Mouse (Mus musculus): ENCODE data around the gene Nxf1.
A peak's percentile ranks its signal among the peaks of the same experiment; 100 is the strongest.
"Not testable (repeated sequence)": the region's sequence is repeated elsewhere in the genome, so short reads cannot be mapped to it uniquely, and the experiment has no call there.

Gene Nxf1

DNA sequence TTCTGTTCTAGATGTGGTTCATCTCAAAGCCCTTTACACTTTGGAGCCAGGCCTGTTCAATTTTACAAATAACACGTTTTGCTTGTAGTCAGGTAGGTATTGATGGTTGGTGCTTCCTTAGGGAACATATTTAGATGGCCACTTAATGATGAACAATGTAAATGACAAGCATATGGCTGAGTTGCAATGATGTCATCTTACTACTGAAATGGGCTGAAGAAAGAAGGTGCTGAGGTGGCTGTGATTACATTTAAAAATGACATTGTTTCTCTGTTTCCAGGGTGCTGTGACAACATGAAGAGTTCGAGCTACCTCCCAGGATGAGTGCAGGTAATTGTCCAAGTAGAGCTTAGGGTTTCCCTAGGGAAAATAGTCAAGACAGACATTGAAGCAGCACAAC is 32.5 kb upstream of the Nxf1 start:
- DNase-seq (ENCODE audit: low read depth, low spot score) = no peak

GRCm38 (mm10) chr19:8725081-8725613 is 31.7 kb upstream of the Nxf1 start:
- no peak for DNase-seq (ENCODE audit: low read depth, low spot score)

DNA sequence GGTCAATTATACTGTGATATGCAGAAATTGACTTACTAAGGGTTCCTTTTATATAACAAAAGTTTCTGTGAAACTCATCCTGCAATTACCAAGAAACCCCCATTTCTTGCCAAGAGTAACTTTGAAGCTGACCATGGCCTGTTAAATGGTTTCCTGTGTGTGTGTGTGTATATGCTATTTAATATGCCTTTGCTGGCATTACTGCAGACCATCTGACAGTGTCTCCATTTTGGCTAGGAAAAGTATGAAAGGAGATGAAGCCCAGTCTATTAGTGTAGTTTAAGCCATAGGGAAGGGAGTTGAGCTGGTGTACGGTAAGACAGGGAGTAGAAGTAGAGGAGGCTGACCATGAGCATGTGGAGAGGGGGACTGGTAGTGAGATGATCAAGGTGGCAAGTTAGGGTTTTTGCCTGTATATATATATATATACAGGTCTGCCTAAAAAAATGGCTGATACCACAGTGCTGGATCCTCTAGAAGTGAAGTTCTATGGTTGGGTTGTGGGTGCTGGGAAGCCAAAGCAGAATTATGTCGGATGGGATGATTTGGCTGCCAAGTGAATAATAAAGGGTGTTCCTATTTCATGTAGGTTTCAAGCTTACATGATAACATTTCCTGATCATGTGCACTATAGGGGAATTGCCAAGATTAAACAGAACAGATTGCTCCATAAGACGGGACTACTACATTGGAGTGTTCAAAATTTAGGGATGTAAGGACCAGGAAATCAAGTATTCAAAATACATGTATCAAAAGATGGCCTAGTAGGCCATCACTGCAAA is 30.1 kb upstream of the Nxf1 start:
- DNase-seq (ENCODE audit: low read depth, low spot score) = no peak

DNA sequence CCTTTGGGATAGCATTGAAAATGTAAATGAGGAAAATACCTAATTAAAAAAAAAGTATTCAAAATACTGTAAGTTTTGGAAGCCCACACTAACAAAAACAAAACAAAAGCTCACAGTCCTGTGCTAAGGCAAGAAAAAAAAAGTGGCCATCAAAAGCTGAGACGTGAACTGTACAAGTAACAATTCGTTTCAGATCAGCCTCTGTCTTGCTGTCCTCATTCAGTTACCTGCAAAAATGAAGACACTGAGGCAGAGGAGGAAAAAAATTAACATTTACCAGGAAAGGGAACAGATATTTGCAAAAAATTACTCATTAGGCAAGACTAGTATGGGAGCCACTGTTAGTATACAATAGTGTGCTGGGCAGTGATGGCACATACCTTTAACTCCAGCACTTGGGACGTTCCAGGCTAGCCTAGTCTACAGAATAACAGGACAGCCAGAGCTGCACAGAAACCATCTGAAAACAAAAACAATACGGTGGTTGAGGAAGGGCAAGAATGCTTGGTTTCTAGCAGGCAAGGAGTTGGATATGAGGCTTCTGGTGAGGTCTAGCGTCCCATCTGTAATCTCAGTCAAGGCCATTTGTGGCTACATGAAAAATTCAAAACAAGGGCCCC is 29.3 kb upstream of the Nxf1 start:
- no peak for DNase-seq (ENCODE audit: low read depth, low spot score)

DNA sequence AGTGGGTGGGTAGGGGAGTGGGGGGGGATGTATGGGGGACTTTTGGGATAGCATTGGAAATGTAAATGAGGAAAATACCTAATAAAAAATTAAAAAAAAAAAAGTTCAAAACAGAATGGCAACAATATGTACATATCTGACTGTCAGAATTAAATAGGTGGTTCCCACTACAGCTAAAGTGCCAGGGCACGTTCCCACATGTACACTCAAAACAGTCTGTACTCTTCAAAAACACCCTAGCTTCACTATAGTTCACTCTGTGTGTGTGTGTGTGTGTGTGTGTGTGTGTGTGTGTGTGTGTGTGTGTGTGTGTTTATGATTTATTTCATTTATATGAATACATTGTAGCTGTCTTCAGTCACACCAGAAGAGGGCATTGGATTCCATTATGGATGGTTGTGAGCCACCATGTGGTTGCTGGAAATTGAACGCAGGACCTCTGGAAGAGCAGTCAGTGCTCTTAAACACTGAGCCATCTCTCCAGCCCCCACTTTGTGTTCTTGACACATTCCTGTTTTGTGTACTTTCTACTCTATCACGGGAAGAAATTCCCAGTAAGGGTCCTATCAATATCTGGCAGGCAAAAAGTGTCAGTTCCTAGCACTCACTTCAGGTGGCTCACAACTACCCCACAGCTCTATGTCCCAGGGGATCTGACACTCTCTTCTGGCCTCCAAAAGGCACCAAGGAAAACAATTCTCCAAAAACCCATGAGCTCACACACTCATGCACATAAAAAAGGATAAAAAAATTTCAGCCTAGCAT is 28.4 kb upstream of the Nxf1 start:
- DNase-seq (ENCODE audit: low read depth, low spot score) = not testable (repeated sequence)

DNA sequence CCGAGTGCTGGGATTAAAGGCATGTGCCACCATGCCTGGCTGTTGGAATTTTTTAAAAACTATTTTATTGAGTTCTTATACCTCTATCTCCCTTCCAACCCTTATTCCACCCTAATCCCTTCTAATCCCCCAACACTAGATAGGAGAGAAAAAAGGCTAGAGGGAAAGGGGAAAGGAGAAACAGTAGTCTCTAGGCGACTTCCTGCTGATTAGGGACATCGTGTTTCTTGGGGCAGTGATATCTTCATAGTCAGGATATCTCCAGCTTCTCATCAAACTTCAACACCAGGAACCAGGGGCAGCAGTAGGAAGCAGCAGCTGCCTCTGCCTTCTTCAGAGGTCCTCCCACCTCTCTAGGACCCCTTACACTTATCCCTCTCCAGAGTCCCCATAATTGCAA is 22.5 kb upstream of the Nxf1 start:
- DNase-seq (ENCODE audit: low read depth, low spot score) = no peak

GRCm38 (mm10) chr19:8735389-8736159 is 21.3 kb upstream of the Nxf1 start, which contains the start of gene Wdr74:
TSS of gene Wdr74 (plus strand) at chr19:8735827.
- peak; percentile 80 for DNase-seq (ENCODE audit: low read depth, low spot score)

DNA sequence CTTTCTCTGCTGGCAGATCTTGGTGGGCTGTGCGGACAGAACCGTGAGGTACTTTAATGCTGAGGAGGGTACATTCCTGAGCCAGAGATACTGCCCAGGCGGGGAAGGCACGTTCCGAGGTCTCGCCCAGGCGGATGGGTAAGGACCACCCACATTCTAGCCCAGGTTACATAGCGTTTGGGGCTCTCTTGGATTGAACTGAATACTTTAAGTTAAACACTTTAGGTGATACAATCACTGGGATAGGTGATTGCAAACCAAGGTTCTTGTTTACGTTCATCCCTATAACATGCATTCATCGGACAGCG is 20.8 kb upstream of the Nxf1 start:
- no peak for DNase-seq (ENCODE audit: low read depth, low spot score)

- no peak for DNase-seq (ENCODE audit: low read depth, low spot score)
These were observed 18.0 kb upstream of the Nxf1 start for GRCm38 (mm10) chr19:8738911-8739310.

DNA sequence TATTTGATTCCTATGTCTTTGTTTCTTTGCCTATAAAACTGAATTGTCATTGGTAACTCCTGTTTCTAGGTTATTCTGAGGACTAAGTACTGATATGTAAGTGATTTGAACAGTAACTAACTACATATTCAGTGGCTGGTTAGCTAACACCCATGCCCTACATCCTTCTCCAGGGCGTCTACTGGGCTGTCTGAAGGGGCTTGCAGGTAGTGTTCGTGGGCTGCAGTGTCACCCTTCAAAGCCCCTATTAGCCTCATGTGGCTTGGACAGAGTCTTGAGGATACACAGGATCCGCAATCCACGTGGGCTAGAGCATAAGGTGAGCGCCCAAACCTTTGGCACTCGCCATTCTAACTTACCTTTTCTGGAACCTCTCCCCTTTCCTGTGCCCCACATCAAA is 17.2 kb upstream of the Nxf1 start:
- DNase-seq (ENCODE audit: low read depth, low spot score) = no peak

GRCm38 (mm10) chr19:8740603-8741002 is 16.3 kb upstream of the Nxf1 start, which contains the start of gene 1700092M07Rik:
TSS of gene 1700092M07Rik (plus strand) at chr19:8740718.
- DNase-seq (ENCODE audit: low read depth, low spot score) = no peak

DNA sequence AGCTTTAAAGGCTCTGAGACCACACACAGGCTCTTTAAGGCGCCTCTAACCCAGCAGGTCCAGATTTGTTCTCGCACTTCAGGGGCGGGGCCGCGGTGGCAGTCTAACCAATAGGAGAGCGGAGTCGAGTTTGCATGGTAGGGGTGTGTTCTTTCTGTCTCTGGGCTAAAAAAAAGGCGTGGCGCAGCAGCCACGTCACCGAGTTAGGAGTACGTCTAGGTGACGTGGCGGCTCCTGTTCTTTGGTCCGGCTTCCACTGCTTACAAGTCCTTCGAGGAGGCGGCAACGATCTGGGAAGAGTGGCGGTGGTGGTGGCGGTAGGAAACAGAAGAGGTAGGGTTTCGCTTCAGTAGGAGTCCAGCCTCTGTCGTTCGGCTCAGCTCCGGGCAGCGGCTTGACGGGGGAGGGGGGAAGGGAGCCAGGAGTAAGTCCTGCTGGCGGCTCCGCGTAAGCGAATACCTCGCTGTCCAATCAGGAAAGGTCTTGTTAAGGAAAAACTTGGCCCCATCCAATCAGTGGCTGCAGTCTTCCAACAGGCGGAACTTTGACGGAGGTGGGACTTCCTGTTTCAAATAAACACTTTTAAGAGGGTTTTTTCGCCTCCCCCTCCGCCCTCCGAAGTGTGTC is 15.5 kb upstream of the Nxf1 start, which contains the start of gene Stx5a:
TSS of gene Stx5a (plus strand) at position 171 of the 627 bp plus-strand sequence.
- DNase-seq (ENCODE audit: low read depth, low spot score) = peak; percentile 97

GRCm38 (mm10) chr19:8742176-8742575 is 14.7 kb upstream of the Nxf1 start:
- no peak for DNase-seq (ENCODE audit: low read depth, low spot score)

DNA sequence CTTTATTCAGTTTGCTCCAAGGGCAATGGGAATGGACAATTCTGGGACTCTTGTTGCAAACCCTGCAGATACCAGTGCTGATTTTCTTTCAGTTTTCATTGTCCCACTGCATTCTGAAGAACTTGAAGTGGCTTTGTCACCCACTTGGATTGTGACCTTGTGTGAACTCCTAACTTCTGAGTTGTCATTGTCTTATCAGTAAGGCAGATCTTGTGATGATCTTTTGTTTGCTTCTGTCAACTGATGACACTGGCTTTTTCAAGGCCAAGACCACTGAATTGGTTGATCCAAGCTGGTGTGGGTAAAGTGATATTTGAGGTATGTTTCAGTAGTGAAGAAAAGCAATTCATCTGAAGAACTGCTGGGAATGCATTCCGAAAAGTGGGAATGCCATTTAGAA is 11.5 kb upstream of the Nxf1 start:
- DNase-seq (ENCODE audit: low read depth, low spot score) = no peak

DNA sequence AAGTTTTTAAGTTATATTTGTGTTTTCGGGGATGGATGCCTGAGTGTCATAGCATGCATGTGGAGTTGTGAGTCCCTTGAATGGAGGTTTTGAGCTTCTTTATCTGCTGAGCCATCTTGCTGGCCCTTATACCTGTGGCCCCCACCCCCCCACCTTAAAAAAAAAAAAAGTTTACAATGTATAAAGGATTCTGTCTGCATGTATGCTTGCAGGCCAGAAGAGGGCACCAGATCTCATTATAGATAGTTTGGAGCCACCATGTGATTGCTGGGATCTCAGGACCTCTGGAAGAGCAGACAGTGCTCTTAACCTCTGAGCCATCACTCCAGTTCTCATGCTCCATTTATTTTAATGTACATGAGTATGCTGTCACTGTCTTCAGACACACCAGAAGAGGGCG is 9.5 kb upstream of the Nxf1 start:
- no peak for DNase-seq (ENCODE audit: low read depth, low spot score)

- no peak for DNase-seq (ENCODE audit: low read depth, low spot score)
These were observed 1.2 kb upstream of the Nxf1 start for GRCm38 (mm10) chr19:8755652-8756051.

GRCm38 (mm10) chr19:8757471-8757998 is 662 bp downstream of the Nxf1 start:
- no peak for DNase-seq (ENCODE audit: low read depth, low spot score)

DNA sequence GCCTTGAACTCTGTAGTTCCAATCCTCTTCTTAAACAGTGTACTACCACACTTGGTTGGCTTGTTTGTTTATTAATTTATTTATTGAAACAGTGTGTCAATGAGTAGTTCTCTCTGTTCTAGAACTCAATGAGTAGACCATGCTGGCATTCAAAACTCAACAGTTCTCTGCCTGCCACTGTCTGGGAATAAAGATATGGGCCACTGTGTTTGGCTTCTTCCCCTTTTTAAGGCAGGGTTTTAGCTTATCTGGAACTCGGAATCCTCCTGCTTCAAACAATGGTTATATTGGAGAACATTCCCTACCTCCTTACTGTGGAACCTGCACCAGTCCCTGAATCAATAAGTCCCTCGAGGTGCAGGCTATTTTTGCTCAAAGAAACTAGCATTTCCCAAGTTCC is 2.0 kb downstream of the Nxf1 start:
- no peak for DNase-seq (ENCODE audit: low read depth, low spot score)

GRCm38 (mm10) chr19:8760757-8761156 is 3.9 kb downstream of the Nxf1 start:
- DNase-seq (ENCODE audit: low read depth, low spot score) = no peak

DNA sequence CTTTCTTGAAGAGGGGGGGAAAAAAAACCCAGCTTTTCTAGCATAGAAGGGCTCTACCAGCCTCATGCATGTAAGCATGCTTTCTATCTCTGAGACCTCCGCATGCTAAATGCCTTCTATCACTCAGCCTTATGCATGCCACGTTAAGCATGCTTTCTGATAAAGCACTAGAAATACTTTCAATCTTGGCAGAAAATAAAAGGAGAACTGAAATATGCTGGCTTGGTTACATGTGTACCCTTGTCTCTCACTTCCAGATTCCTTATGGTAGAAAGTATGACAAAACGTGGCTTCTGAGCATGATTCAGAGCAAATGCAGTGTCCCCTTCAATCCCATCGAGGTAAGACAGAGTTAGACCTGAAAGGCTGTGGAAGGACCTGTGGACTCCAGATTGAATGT is 6.4 kb downstream of the Nxf1 start:
- DNase-seq (ENCODE audit: low read depth, low spot score) = no peak

GRCm38 (mm10) chr19:8765562-8765961 is 8.7 kb downstream of the Nxf1 start:
- DNase-seq (ENCODE audit: low read depth, low spot score) = no peak

Data from skeletal muscle tissue, adult 2 months (tissue).